Mouse (Mus musculus) G1E (cell line): ENCODE data around the gene Sost. TPM values are rescaled to one million over a fixed set of nuclear protein-coding genes. Genes with fewer than 3 reads are reported as not detected.

Experiments used
- ATAC-seq: 2 replicates; pipeline ENCODE4 v1.8.0; 2016; ENCODE audit warnings: mild to moderate bottlenecking; ENCODE audit not compliant: insufficient number of reproducible peaks, poor library complexity, low FRiP score, severe bottlenecking; ENCODE audit errors: extremely low read depth
- DNase-seq: peaks from one replicate; pipeline ENCODE4 v3.0.0; 2012; ENCODE audit warnings: low spot score
- H3K27me3 ChIP-seq: 2 replicates; pipeline ENCODE4 v1.6.1; 2012; ENCODE audit warnings: mild to moderate bottlenecking, low read length, inconsistent platforms; ENCODE audit not compliant: insufficient read depth
- H3K36me3 ChIP-seq: replicated peaks from 2 replicates; pipeline ENCODE3; 2012; ENCODE audit warnings: mild to moderate bottlenecking, inconsistent platforms
- H3K4me1 ChIP-seq: 2 replicates; pipeline ENCODE4 v1.6.1; 2012; ENCODE audit warnings: low read depth, low read length, inconsistent platforms, mixed read lengths; ENCODE audit not compliant: insufficient read depth
- H3K4me3 ChIP-seq: 2 replicates; pipeline ENCODE4 v1.5.1; 2012; ENCODE audit warnings: low read depth, mild to moderate bottlenecking, inconsistent platforms, low read length, moderate library complexity, mixed read lengths
- H3K9me3 ChIP-seq: replicated peaks from 2 replicates; pipeline ENCODE4 v1.6.1; 2012; ENCODE audit warnings: inconsistent platforms
- CTCF ChIP-seq: IDR thresholded peaks from 2 replicates; pipeline ENCODE4 v1.5.1; 2012; ENCODE audit warnings: low read depth, low read length, inconsistent platforms, mixed read lengths
- GATA1 ChIP-seq: IDR thresholded peaks from 2 replicates; pipeline ENCODE4 v1.6.1; 2012; ENCODE audit warnings: borderline replicate concordance, low read length, inconsistent platforms, mixed read lengths
- GATA2 ChIP-seq: IDR thresholded peaks from 2 replicates; pipeline ENCODE4 v1.6.1; 2012; ENCODE audit warnings: low read depth, low read length, inconsistent platforms, borderline replicate concordance
- POLR2AphosphoS5 ChIP-seq: IDR thresholded peaks from 2 replicates; pipeline ENCODE4 v1.6.1; 2012; ENCODE audit warnings: low read depth, low read length, inconsistent platforms; ENCODE audit not compliant: insufficient replicate concordance
- TAL1 ChIP-seq: conservative IDR thresholded peaks from 2 replicates; pipeline ENCODE4 v1.6.1; 2012; ENCODE audit warnings: low read depth, low read length, inconsistent platforms, mixed read lengths
- polyA plus RNA-seq: library from polyadenylated mRNA; stranded (reverse); fragments of >175 nt; gene quantifications from 2 replicates; pipeline ENCODE4 v1.2.3, GENCODE M21; 2012
- total RNA-seq, 2 experiments: library from RNA; stranded (forward) in 1 of 2; stranded (reverse) in 1 of 2; fragments of 200-1000 nt in 1 of 2; fragments of >200 nt in 1 of 2; fragmentation: Nextera tagmentation in 1 of 2; gene quantifications; 2 replicates each; pipeline ENCODE4 v1.2.3; 2014 to 2017

Sost gene
- total and polyA plus RNA-seq, 3 experiments, result not detected

GRCm38 (mm10) chr11:101971410-101971809, 4.6 kb upstream of the Sost start:
- no peaks in the 10 kb centered on the region for H3K4me1 ChIP-seq
- peak; percentile 32 for DNase-seq
- TF ChIP-seq GATA1 (no peak), POLR2AphosphoS5 (no peak), CTCF (peak; percentile 76)
- H3K4me3 ChIP-seq, result no peak overlapping the region
- H3K9me3 ChIP-seq, result no peaks in the 10 kb centered on the region
- H3K27me3 ChIP-seq, result peaks cover 10% of the 10 kb centered on the region
- H3K36me3 ChIP-seq, result no peaks in the 10 kb centered on the region
- no peak for ATAC-seq

GRCm38 (mm10) chr11:101969835-101970234, 3.0 kb upstream of the Sost start:
- ATAC-seq (no peak), DNase-seq (no peak)
- no peak for TF ChIP-seq GATA2
- TF ChIP-seq CTCF, result no peak
- no peak for TF ChIP-seq TAL1
- Histone ChIP-seq H3K9me3 (no peaks in the 10 kb centered on the region), H3K36me3 (no peaks in the 10 kb centered on the region), H3K4me3 (no peak overlapping the region), H3K27me3 (peaks cover 13% of the 10 kb centered on the region), H3K4me1 (no peaks in the 10 kb centered on the region)

GRCm38 (mm10) chr11:101968791-101969190, 2.0 kb upstream of the Sost start:
- DNase-seq (peak; percentile 64), ATAC-seq (peak; percentile 28; the same call in 1 of the 2 replicates)
- no peak overlapping the region for H3K4me3 ChIP-seq
- TF ChIP-seq CTCF (peak; percentile 47), GATA2 (no peak)
- H3K27me3 ChIP-seq, result peaks cover 17% of the 10 kb centered on the region
- H3K36me3 ChIP-seq, result no peaks in the 10 kb centered on the region
- H3K9me3 ChIP-seq, result peaks cover 4% of the 10 kb centered on the region
- no peaks in the 10 kb centered on the region for H3K4me1 ChIP-seq

GRCm38 (mm10) chr11:101968311-101968710, 1.5 kb upstream of the Sost start:
- Histone ChIP-seq H3K4me1 (no peaks in the 10 kb centered on the region), H3K27me3 (peaks cover 22% of the 10 kb centered on the region), H3K9me3 (peaks cover 6% of the 10 kb centered on the region), H3K36me3 (no peaks in the 10 kb centered on the region), H3K4me3 (no peak overlapping the region)
- TF ChIP-seq CTCF (no peak), GATA2 (no peak), POLR2AphosphoS5 (no peak), GATA1 (no peak), TAL1 (no peak)
- ATAC-seq (no peak), DNase-seq (no peak)

GRCm38 (mm10) chr11:101965553-101965952, 1.3 kb downstream of the Sost start:
- Histone ChIP-seq H3K9me3 (peaks cover 6% of the 10 kb centered on the region), H3K36me3 (no peaks in the 10 kb centered on the region), H3K27me3 (peaks cover 38% of the 10 kb centered on the region), H3K4me3 (no peak overlapping the region), H3K4me1 (no peaks in the 10 kb centered on the region)
- TF ChIP-seq TAL1 (no peak), CTCF (no peak), GATA1 (no peak), POLR2AphosphoS5 (no peak), GATA2 (no peak)
- no peak for DNase-seq
- no peak for ATAC-seq

GRCm38 (mm10) chr11:101964647-101965046, 2.2 kb downstream of the Sost start:
- ATAC-seq (no peak), DNase-seq (no peak)
- H3K9me3 ChIP-seq, result peaks cover 6% of the 10 kb centered on the region
- no peaks in the 10 kb centered on the region for H3K36me3 ChIP-seq
- H3K27me3 ChIP-seq, result peaks cover 38% of the 10 kb centered on the region
- no peaks in the 10 kb centered on the region for H3K4me1 ChIP-seq
- TF ChIP-seq GATA1, result no peak
- no peak for TF ChIP-seq GATA2
- no peak for TF ChIP-seq POLR2AphosphoS5
- no peak for TF ChIP-seq CTCF
- no peak for TF ChIP-seq TAL1
- H3K4me3 ChIP-seq, result no peak overlapping the region
